ENCODE assay signal across 10 mouse cellular contexts in the genomic region with DNA sequence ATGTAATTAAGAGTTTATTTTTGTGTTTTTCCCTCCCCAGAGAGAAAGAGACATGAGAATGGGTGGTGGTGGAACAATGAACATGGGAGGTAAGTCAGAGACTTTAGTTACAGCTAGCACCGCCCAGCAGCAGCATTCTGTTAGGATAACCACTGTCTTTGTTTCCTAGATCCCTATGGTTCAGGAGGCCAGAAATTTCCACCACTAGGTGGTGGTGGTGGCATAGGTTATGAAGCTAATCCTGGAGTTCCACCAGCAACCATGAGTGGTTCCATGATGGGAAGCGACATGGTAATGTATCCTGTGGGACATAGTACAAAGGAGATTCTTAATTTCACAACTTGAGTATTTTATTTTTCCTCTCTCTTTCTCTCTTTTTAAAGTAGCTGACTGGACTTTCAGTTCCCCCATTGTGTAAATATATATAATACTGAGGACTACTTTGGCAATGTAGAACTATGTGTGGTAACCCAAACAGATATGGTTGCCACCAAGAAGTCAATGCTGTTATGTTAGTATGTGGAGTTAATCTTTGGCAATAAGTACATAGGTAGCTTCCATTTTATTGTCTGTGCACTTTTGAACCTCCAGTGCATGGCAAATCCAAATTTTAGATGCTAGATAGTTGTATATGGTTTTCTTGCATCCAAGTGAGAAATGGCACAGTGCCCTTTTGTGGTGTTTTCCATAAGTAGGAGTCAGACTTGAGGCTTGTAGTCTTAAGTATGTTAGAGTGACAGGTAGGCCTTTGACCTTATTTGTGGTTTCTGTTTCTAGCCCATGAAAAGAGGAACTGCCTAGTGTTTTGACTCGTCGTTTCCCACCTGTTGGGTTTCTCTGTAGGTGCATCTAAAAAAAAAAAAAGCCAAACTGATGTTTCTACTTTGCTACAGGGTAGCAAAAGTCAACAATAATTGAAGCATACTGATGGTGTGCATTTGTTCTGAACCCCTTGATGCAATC. TPM values are rescaled to one million over a fixed set of nuclear protein-coding genes. Genes with fewer than 3 reads are reported as not detected.
DNase-seq lines count a peak whose midpoint lies in the region; ATAC-seq and TF ChIP-seq lines count a peak whose summit lies in the region.
"Had no signal": no experiment of that assay in that cellular context is flagged by ENCODE, and none has a peak within 500 bp of the region (broad histone marks: within the 10 kb centered on the region; RNA-seq: fewer than 3 reads in every experiment).

No protein-coding gene starts in this region.

- peak; percentile 58 for TF ChIP-seq CTCF in E14TG2a.4 (conservative IDR thresholded peaks at IDR 0.05; ENCODE audit: low read length)
- TF ChIP-seq CTCF in heart, postnatal 0 days (IDR thresholded peaks at IDR 0.05; ENCODE audit: low read depth): peak; percentile 58
- TF ChIP-seq CTCF in liver, postnatal 0 days (IDR thresholded peaks at IDR 0.05; ENCODE audit: low read depth): peak; percentile 67

- 77% methylated on average over 4 of the region's 4 CpGs for WGBS in kidney, embryonic 14.5 days
- WGBS in heart, postnatal 0 days: 61% methylated on average over 4 of the region's 4 CpGs
- 58% methylated on average over 4 of the region's 4 CpGs for WGBS in liver, postnatal 0 days (ENCODE audit: insufficient replicate concordance)

- no peak overlapping the region for H3K27ac ChIP-seq in kidney, embryonic 14.5 days (ENCODE audit: low read depth, low read length)
- no peak overlapping the region for H3K27ac ChIP-seq in heart, postnatal 0 days (ENCODE audit: low read depth)
- H3K27ac ChIP-seq in liver, postnatal 0 days (ENCODE audit: low read depth): no peak overlapping the region

- H3K27me3 ChIP-seq in kidney, embryonic 14.5 days (ENCODE audit: control insufficient read depth, insufficient read depth, low read length): no peaks in the 10 kb centered on the region
- no peaks in the 10 kb centered on the region for H3K27me3 ChIP-seq in E14TG2a.4 (ENCODE audit: insufficient read depth, low read length)
- no peaks in the 10 kb centered on the region for H3K27me3 ChIP-seq in heart, postnatal 0 days (ENCODE audit: control insufficient read depth, insufficient read depth, low read length)
- H3K27me3 ChIP-seq in liver, postnatal 0 days (ENCODE audit: insufficient read depth, low read length): no peaks in the 10 kb centered on the region
- H3K27me3 ChIP-seq: megakaryocyte, embryonic 14.5 days had no signal

- no peak for ATAC-seq in kidney, embryonic 14.5 days (ENCODE audit: low FRiP score, low TSS enrichment)
- ATAC-seq in heart, postnatal 0 days (ENCODE audit: insufficient read depth, low read depth): peak; percentile 72
- ATAC-seq in liver, postnatal 0 days: peak; percentile 57

- DNase-seq in kidney, adult 18-20 months: peak; percentile 58
- DNase-seq in ZHBTc4 (ENCODE audit: low read depth, low spot score): peak; percentile 94
- DNase-seq in heart, postnatal 0 days (ENCODE audit: low spot score): peak; percentile 33
- peak; percentile 51 for DNase-seq in liver, postnatal 0 days
- no peak for DNase-seq in ovary, adult 18-20 months (ENCODE audit: low spot score)
- DNase-seq in urinary bladder, postnatal 36 days (ENCODE audit: low spot score in 2 of 2): no peak

- peaks cover 95% of the 10 kb centered on the region for H3K36me3 ChIP-seq in kidney, embryonic 14.5 days (ENCODE audit: control insufficient read depth, insufficient read depth, low read length)
- peaks cover 100% of the 10 kb centered on the region for H3K36me3 ChIP-seq in E14TG2a.4 (ENCODE audit: insufficient read depth, low read length)
- H3K36me3 ChIP-seq in heart, postnatal 0 days (replicated peaks; ENCODE audit: control insufficient read depth, insufficient read depth, low read length): peaks cover 83% of the 10 kb centered on the region
- H3K36me3 ChIP-seq in liver, postnatal 0 days (replicated peaks; ENCODE audit: insufficient read depth, low read length): peaks cover 92% of the 10 kb centered on the region

- no peak overlapping the region for H3K9ac ChIP-seq in kidney, embryonic 14.5 days (ENCODE audit: low read depth, low read length)
- no peak overlapping the region for H3K9ac ChIP-seq in heart, postnatal 0 days (replicated peaks; ENCODE audit: low read depth, low read length)
- H3K9ac ChIP-seq in liver, postnatal 0 days (replicated peaks): no peak overlapping the region

- H3K9me3 ChIP-seq in kidney, embryonic 14.5 days (ENCODE audit: control insufficient read depth, low read length): no peaks in the 10 kb centered on the region
- H3K9me3 ChIP-seq in E14TG2a.4 (ENCODE audit: low read length): no peaks in the 10 kb centered on the region
- no peaks in the 10 kb centered on the region for H3K9me3 ChIP-seq in heart, postnatal 0 days (replicated peaks; ENCODE audit: control insufficient read depth, low read length)
- no peaks in the 10 kb centered on the region for H3K9me3 ChIP-seq in liver, postnatal 0 days (ENCODE audit: low read length)
- H3K9me3 ChIP-seq: megakaryocyte, embryonic 14.5 days had no signal

- H3K4me3 ChIP-seq in kidney, embryonic 14.5 days (ENCODE audit: low read length): no peak overlapping the region
- H3K4me3 ChIP-seq in E14TG2a.4 (replicated peaks; ENCODE audit: low read length): no peak overlapping the region
- no peak overlapping the region for H3K4me3 ChIP-seq in heart, postnatal 0 days (ENCODE audit: low read depth, low read length)
- H3K4me3 ChIP-seq in liver, postnatal 0 days (ENCODE audit: low read depth, low read length): no peak overlapping the region
- H3K4me3 ChIP-seq: erythroblast, embryonic 14.5 days; megakaryocyte, embryonic 14.5 days had no signal

- no peak for TF ChIP-seq EP300 in heart, postnatal 0 days (IDR thresholded peaks at IDR 0.05; ENCODE audit: low read depth)
- no peak for TF ChIP-seq EP300 in liver, postnatal 0 days (IDR thresholded peaks at IDR 0.05; ENCODE audit: low read depth)

- peaks cover 16% of the 10 kb centered on the region for H3K4me1 ChIP-seq in kidney, embryonic 14.5 days (ENCODE audit: control insufficient read depth, insufficient read depth, low read length)
- peaks cover 80% of the 10 kb centered on the region for H3K4me1 ChIP-seq in E14TG2a.4 (replicated peaks; ENCODE audit: low read depth, low read length)
- peaks cover 19% of the 10 kb centered on the region for H3K4me1 ChIP-seq in heart, postnatal 0 days (ENCODE audit: control insufficient read depth, insufficient read depth)
- H3K4me1 ChIP-seq in liver, postnatal 0 days (ENCODE audit: insufficient read depth): peaks cover 13% of the 10 kb centered on the region

- no peak overlapping the region for H3K4me2 ChIP-seq in kidney, embryonic 14.5 days (replicated peaks; ENCODE audit: low read depth, low read length)
- H3K4me2 ChIP-seq in heart, postnatal 0 days (ENCODE audit: low read depth, low read length): no peak overlapping the region
- H3K4me2 ChIP-seq in liver, postnatal 0 days (ENCODE audit: low read depth, low read length): no peak overlapping the region

RNA-seq across cellular contexts. Expression of a gene that starts 6.4 kb away (rescaled TPM):
- 152 and 179 TPM in 2 replicates for polyA plus RNA-seq in kidney, embryonic 14.5 days (2014; fragmentation: Nextera tagmentation; extraction: Ambion mirVana)
- 106 and 126 TPM in 2 replicates for total RNA-seq in heart, postnatal 0 days (2014; rRNA removed; ENCODE audit: low replicate concordance)
- polyA plus RNA-seq in heart, postnatal 0 days (2015; fragmentation: Nextera tagmentation; extraction: Ambion mirVana): 37.1 and 39.8 TPM in 2 replicates
- polyA plus RNA-seq in liver, postnatal 0 days (2015; fragmentation: Nextera tagmentation; extraction: Ambion mirVana): 26.2 and 32.2 TPM in 2 replicates

RNA-seq across cellular contexts. Expression of a gene that starts 33.4 kb away (rescaled TPM):
- polyA plus RNA-seq in kidney, embryonic 14.5 days (2014; fragmentation: Nextera tagmentation; extraction: Ambion mirVana): 15.6 and 26.5 TPM in 2 replicates
- 3.2 and 6.6 TPM in 2 replicates for total RNA-seq in heart, postnatal 0 days (2014; rRNA removed; ENCODE audit: low replicate concordance)
- 6.4 and 9.3 TPM in 2 replicates for polyA plus RNA-seq in heart, postnatal 0 days (2015; fragmentation: Nextera tagmentation; extraction: Ambion mirVana)
- polyA plus RNA-seq in liver, postnatal 0 days (2015; fragmentation: Nextera tagmentation; extraction: Ambion mirVana): 5.7 and 5.9 TPM in 2 replicates

RNA-seq across cellular contexts. Expression of a gene that starts 49.7 kb away (rescaled TPM):
- polyA plus RNA-seq in kidney, embryonic 14.5 days (2014; fragmentation: Nextera tagmentation; extraction: Ambion mirVana): 14.4 and 20.4 TPM in 2 replicates
- 9.1 and 9.9 TPM in 2 replicates for total RNA-seq in heart, postnatal 0 days (2014; rRNA removed; ENCODE audit: low replicate concordance)
- polyA plus RNA-seq in heart, postnatal 0 days (2015; fragmentation: Nextera tagmentation; extraction: Ambion mirVana): 7.0 and 7.8 TPM in 2 replicates
- polyA plus RNA-seq in liver, postnatal 0 days (2015; fragmentation: Nextera tagmentation; extraction: Ambion mirVana): 2.2 TPM in 2 replicates

RNA-seq across cellular contexts. Expression of a gene that starts 59.6 kb away (rescaled TPM):
- 27.6 and 28.9 TPM in 2 replicates for polyA plus RNA-seq in kidney, embryonic 14.5 days (2014; fragmentation: Nextera tagmentation; extraction: Ambion mirVana)
- 8.4 and 40.9 TPM in 2 replicates for total RNA-seq in heart, postnatal 0 days (2014; rRNA removed; ENCODE audit: low replicate concordance)
- 7.9 and 9.4 TPM in 2 replicates for polyA plus RNA-seq in heart, postnatal 0 days (2015; fragmentation: Nextera tagmentation; extraction: Ambion mirVana)
- 2.9 and 4.4 TPM in 2 replicates for polyA plus RNA-seq in liver, postnatal 0 days (2015; fragmentation: Nextera tagmentation; extraction: Ambion mirVana)

Comparison
In these comparisons a context has a peak if more than half of its experiments do, and no peak if none do; other contexts are left out.
1. DNase-seq: peak in kidney, adult 18-20 months (single experiment), ZHBTc4 (single experiment), heart, postnatal 0 days (single experiment) and liver, postnatal 0 days (single experiment); none in ovary, adult 18-20 months (single experiment) and urinary bladder, postnatal 36 days (0 of 2).
2. Peak in every context shown above with its lines, with median percentiles within 50 percentile points of each other: CTCF ChIP-seq.